Mouse (Mus musculus) lung, postnatal 0 days (tissue): ENCODE measurements around the gene Ccl3. TPM values are rescaled to one million over a fixed set of nuclear protein-coding genes. Genes with fewer than 3 reads are reported as not detected.

ENCODE experiments used
- ATAC-seq: fragments of 200-750 bp; cut with Nextera tagmentation; 2 replicates; pipeline ENCODE4 v1.8.0; 2017; ENCODE audit warnings: moderate library complexity
- DNase-seq: peaks from one replicate; pipeline ENCODE4 v3.0.0-alpha.2; 2016; ENCODE audit warnings: low spot score
- H3K27ac ChIP-seq: fragments of 300-500 bp; sonication (generic); 2 replicates; pipeline ENCODE4 v1.5.1; 2014; ENCODE audit warnings: antibody characterized with exemption, mild to moderate bottlenecking, low read length, mixed read lengths
- H3K27me3 ChIP-seq: fragments of 300-500 bp; sonication (generic); replicated peaks from 2 replicates; pipeline ENCODE4 v1.6.1; 2014; ENCODE audit warnings: low read length, mixed read lengths; ENCODE audit not compliant: insufficient read depth
- H3K36me3 ChIP-seq: fragments of 300-500 bp; sonication (generic); 2 replicates; pipeline ENCODE4 v1.6.1; 2014; ENCODE audit warnings: low read length, mixed read lengths; ENCODE audit not compliant: insufficient read depth
- H3K4me1 ChIP-seq: fragments of 300-500 bp; sonication (generic); 2 replicates; pipeline ENCODE4 v1.6.1; 2014; ENCODE audit warnings: antibody characterized with exemption, low read depth, low read length, mixed read lengths; ENCODE audit not compliant: insufficient read depth
- H3K4me2 ChIP-seq: fragments of 300-500 bp; sonication (generic); replicated peaks from 2 replicates; pipeline ENCODE4 v1.6.1; 2014; ENCODE audit warnings: low read depth, mild to moderate bottlenecking, low read length, moderate library complexity, mixed read lengths
- H3K4me3 ChIP-seq: fragments of 300-500 bp; sonication (generic); 2 replicates; pipeline ENCODE4 v1.5.1; 2014; ENCODE audit warnings: low read depth, low read length
- H3K9ac ChIP-seq: fragments of 300-500 bp; sonication (generic); replicated peaks from 2 replicates; pipeline ENCODE4 v1.6.1; 2014; ENCODE audit warnings: low read depth, mild to moderate bottlenecking
- H3K9me3 ChIP-seq: fragments of 300-500 bp; sonication (generic); 2 replicates; pipeline ENCODE4 v1.6.1; 2016; ENCODE audit warnings: low read length, mixed read lengths
- CTCF ChIP-seq: IDR thresholded peaks from 2 replicates; pipeline ENCODE4 v1.5.1; 2016; ENCODE audit warnings: antibody characterized with exemption, mild to moderate bottlenecking
- EP300 ChIP-seq: IDR thresholded peaks from 2 replicates; pipeline ENCODE4 v1.6.1; 2016; ENCODE audit warnings: antibody characterized with exemption, mild to moderate bottlenecking, control low read depth
- WGBS: fragments of 180-500 bp; shearing (Covaris S2); extraction: QIAGEN DNeasy Blood & Tissue Kit; methylation state at CpG from one replicate; pipeline ENCODE4 v1.1.7; 2014; 5-methylcytosine and 5-hydroxymethylcytosine counted together
- polyA plus RNA-seq: library from polyadenylated mRNA; unstranded; fragments of >200 nt; fragmentation: Nextera tagmentation; extraction: Ambion mirVana; gene quantifications from 2 replicates; pipeline ENCODE4 v1.2.1, GENCODE M21; 2015

Gene Ccl3
- polyA plus RNA-seq, 1 experiment from 2014 or later = 3.6 TPM

DNA sequence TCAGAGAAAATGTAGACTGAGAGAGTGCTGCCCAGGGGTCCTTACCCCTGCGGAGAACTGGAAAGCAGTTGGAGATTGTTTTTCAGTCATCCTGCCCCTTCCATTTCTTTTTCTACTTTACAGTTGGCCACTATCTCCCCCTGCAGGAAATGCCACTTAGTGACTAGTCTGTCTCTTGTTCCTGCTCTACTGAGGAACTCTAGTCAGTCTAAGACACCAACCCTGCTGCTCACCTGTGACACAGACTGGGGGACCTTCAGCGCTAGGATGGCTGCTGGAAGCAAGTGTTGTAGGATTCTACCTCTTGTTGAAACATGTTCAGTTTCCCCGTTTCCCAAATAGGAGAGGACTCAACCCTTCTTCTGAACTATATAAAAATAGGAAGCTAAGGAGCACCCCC lies 9.6 kb downstream of the Ccl3 start:
- H3K4me3 ChIP-seq = no peak overlapping the region
- H3K4me1 ChIP-seq = no peaks in the 10 kb centered on the region
- ATAC-seq = no peak
- TF ChIP-seq EP300 (no peak), CTCF (peak; percentile 49)
- no peak overlapping the region for H3K27ac ChIP-seq
- DNase-seq = peak; percentile 26
- no peaks in the 10 kb centered on the region for H3K36me3 ChIP-seq
- H3K9me3 ChIP-seq = no peaks in the 10 kb centered on the region
- H3K9ac ChIP-seq = no peak overlapping the region
- H3K4me2 ChIP-seq = no peak overlapping the region
- WGBS = 54% methylated on average over 3 of the region's 3 CpGs
- no peaks in the 10 kb centered on the region for H3K27me3 ChIP-seq

DNA sequence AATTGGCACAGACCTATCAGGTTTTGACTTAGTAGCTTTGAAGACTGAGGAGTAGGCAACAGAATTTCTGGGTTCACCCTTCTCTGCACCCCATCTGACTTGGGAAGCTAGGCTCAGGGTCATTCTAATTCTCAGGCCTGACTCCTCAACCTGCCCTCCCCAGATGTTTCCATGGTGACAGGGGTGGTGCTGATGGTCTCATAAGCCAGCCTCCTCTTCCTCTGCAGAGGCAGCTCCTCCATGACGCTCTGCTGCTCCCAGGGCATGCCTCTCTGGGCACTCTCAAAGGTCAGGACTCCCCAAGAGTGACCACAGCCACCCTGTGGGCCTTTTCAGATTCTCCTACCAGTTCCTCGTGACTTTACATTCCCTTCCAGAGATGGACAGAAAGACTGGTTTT lies 10.2 kb downstream of the Ccl3 start:
- TF ChIP-seq CTCF (no peak), EP300 (no peak)
- Histone ChIP-seq H3K4me3 (no peak overlapping the region), H3K27me3 (no peaks in the 10 kb centered on the region), H3K9me3 (no peaks in the 10 kb centered on the region), H3K4me2 (no peak overlapping the region), H3K27ac (no peak overlapping the region), H3K36me3 (no peaks in the 10 kb centered on the region), H3K9ac (no peak overlapping the region), H3K4me1 (no peaks in the 10 kb centered on the region)
- 62% methylated on average over 2 of the region's 2 CpGs for WGBS
- no peak for ATAC-seq
- DNase-seq = no peak

DNA sequence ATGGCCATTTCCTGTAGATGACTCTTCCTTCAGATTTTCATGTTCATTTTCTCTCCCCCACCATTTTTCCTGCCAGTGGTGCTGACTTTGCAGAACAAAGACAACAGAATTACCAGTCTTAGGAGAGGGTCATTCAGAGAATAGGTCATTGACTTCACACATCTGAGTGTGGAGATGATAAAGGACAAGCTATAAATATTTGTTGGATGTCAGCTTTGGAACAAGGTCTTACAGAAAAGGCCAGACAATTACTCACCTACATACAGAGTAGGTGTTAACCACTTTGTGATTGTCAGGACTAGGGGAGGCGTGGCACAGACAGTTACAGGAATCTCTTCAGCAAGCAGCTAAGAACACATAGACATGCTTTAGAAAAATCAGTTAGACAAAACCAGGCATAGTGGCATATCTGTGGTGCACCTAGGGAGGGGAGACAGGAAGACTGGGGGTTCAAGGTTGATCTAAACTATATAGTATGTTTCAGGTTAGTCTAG lies 12.4 kb downstream of the Ccl3 start:
- 64% methylated on average over 1 of the region's 1 CpGs for WGBS
- Histone ChIP-seq H3K4me3 (no peak overlapping the region), H3K27ac (no peak overlapping the region), H3K4me2 (no peak overlapping the region), H3K9ac (no peak overlapping the region), H3K36me3 (no peaks in the 10 kb centered on the region), H3K9me3 (no peaks in the 10 kb centered on the region), H3K27me3 (no peaks in the 10 kb centered on the region), H3K4me1 (no peaks in the 10 kb centered on the region)
- DNase-seq = no peak
- TF ChIP-seq EP300 (no peak), CTCF (no peak)
- no peak for ATAC-seq

DNA sequence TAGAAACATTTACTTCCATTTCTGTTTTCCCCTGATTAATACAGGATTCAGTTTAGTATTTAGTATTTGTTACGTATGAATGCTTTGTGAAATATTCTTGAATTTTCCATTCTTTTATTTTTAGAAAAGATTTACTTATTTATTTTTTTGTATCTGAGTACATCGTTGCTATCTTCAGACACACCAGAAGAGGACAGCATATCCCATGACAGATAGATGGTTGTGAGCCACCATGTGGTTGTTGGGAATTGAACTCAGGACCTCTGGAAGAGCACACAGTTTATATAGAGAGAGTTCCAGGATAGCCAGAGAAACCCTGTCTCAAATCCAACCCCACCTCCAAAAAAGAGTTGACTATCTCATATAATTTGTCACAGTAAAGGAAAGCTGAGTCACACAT lies 14.3 kb downstream of the Ccl3 start:
- 88% methylated on average over 2 of the region's 2 CpGs for WGBS
- H3K9ac ChIP-seq = no peak overlapping the region
- no peak for ATAC-seq
- DNase-seq = no peak
- H3K9me3 ChIP-seq = no peaks in the 10 kb centered on the region
- no peak overlapping the region for H3K4me3 ChIP-seq
- no peak overlapping the region for H3K4me2 ChIP-seq
- H3K27ac ChIP-seq = no peak overlapping the region
- no peak for TF ChIP-seq EP300
- no peak for TF ChIP-seq CTCF
- no peaks in the 10 kb centered on the region for H3K36me3 ChIP-seq
- no peaks in the 10 kb centered on the region for H3K27me3 ChIP-seq
- no peaks in the 10 kb centered on the region for H3K4me1 ChIP-seq

DNA sequence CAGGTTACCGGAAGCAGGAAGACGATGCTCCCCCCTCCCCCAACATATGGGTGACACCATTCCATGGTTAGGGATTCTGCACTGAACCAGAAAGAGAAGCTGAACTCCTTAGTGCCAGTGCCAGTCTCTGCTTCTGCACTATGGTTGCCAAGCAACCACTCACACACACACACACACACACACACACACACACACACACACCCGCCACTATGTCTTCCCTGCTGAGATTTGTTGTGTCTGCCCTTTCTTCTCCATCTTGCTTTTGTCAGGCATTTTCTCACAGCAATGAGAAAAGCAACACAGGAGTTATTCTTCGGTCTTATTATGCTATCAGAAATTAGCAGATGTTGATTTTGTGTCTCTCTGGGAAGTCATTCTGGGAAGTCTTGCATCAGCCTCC lies 14.7 kb downstream of the Ccl3 start:
- TF ChIP-seq EP300 (no peak), CTCF (no peak)
- no peak overlapping the region for H3K9ac ChIP-seq
- H3K27me3 ChIP-seq = no peaks in the 10 kb centered on the region
- H3K9me3 ChIP-seq = no peaks in the 10 kb centered on the region
- no peaks in the 10 kb centered on the region for H3K36me3 ChIP-seq
- WGBS = 69% methylated on average over 3 of the region's 4 CpGs
- no peaks in the 10 kb centered on the region for H3K4me1 ChIP-seq
- no peak overlapping the region for H3K4me3 ChIP-seq
- DNase-seq (no peak), ATAC-seq (no peak)
- no peak overlapping the region for H3K27ac ChIP-seq
- no peak overlapping the region for H3K4me2 ChIP-seq

DNA sequence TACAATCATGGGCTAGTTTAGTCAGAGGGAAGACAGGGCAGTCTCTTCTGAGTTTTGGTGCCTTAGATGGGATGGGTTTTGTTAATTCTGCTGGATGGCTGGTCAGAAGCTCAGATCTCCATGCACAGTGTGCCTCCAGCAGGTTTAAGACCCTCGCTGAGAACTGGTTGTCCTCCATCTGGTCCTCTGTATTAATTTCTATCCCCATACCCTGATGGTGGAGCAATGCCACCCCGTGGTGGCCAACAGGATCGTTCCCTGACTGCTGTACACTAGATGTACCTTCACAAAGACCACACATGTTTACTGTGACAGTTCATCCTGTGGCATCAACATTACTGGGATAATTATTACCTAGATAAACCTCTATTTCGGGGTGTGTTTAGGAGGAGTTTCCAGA lies 16.4 kb downstream of the Ccl3 start:
- Histone ChIP-seq H3K9ac (no peak overlapping the region), H3K27me3 (no peaks in the 10 kb centered on the region), H3K9me3 (no peaks in the 10 kb centered on the region), H3K36me3 (no peaks in the 10 kb centered on the region), H3K4me3 (no peak overlapping the region), H3K27ac (no peak overlapping the region), H3K4me2 (no peak overlapping the region), H3K4me1 (no peaks in the 10 kb centered on the region)
- TF ChIP-seq CTCF (peak; percentile 56), EP300 (no peak)
- DNase-seq = no peak
- no peak for ATAC-seq
- WGBS = 56% methylated on average over 4 of the region's 4 CpGs

DNA sequence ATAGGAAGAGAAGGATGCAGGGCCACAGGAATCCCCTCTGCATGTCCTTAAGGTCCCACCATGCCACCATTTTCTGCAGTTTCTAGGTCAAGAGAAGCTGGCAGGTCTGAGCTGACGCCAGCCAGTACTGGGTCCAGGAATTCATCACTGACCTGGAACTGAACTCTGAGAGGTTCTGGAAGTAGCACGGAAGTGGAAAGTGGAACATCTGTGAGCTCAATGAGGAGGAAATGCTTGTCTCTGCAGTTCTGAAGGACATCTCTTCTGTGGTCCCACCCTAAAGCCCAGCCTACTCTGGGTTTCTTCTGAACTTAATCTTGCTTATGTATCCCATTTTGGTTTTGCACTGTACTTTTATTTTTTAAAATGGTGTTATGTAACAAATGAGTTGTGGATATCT lies 18.1 kb downstream of the Ccl3 start:
- TF ChIP-seq CTCF (no peak), EP300 (no peak)
- Histone ChIP-seq H3K9me3 (no peaks in the 10 kb centered on the region), H3K27me3 (no peaks in the 10 kb centered on the region), H3K4me1 (no peaks in the 10 kb centered on the region), H3K27ac (no peak overlapping the region), H3K36me3 (no peaks in the 10 kb centered on the region), H3K9ac (no peak overlapping the region), H3K4me3 (no peak overlapping the region), H3K4me2 (no peak overlapping the region)
- ATAC-seq = no peak
- 47% methylated on average over 2 of the region's 2 CpGs for WGBS
- DNase-seq = no peak
